Mouse (Mus musculus): ENCODE measurements around the gene Catip. TPM values are rescaled to one million over a fixed set of nuclear protein-coding genes. Genes with fewer than 3 reads are reported as not detected.

Catip gene
- polyA plus RNA-seq, 1 experiment = 10.2 TPM

DNA sequence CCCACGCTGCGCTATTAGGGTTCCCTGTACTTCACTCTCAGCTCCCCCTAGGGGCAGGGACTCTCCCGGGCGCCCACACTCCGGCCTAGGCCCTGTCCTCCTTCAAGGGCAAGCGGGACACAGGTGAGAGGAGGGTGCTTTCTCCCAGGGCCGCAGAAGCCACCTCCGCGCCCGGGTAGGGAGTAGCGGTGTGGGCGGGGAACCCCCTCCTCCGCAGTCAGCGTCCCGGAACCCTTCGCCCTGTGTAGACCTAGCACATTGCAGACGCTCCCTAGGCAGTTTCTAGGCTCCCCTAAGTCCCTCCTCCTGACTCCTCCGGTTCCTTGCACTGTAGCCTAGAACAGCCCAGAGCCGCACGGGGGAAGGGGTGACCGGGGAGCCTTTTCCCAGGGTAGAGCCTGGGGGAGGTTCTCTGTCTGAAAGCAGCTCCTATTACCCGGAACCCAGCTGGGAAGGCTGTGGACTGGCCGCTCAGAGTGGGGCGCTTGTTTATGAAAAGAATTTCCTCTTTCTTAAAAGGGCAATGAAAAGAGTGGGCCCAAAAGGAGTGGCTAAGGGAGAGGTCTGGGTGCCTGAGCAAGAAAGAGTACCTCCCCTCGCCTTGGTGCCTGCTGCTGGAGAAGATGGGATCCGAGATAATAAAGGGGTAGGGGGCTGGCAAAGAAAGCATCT is 24.9 kb downstream of the Catip start:
- peak; percentile 22; the same call in 1 of the 2 replicates for TF ChIP-seq CTCF (IDR thresholded peaks at IDR 0.05; ENCODE audit: insufficient read depth, low read length)
- TF ChIP-seq POLR2A (IDR thresholded peaks at IDR 0.05; ENCODE audit: borderline replicate concordance, extremely low read depth, low read depth, low read length) = peak; percentile 73; the same call in 1 of the 2 replicates
- peaks cover 15% of the 10 kb centered on the region for H3K4me1 ChIP-seq (ENCODE audit: control insufficient read depth, insufficient read depth, low read length)
- peak overlapping the region; percentile 65 for H3K4me3 ChIP-seq (replicated peaks; ENCODE audit: extremely low read depth, low read depth, low read length)
- under 1% methylated on average over 26 of the region's 26 CpGs for WGBS
- peak; percentile 98 for DNase-seq

DNA sequence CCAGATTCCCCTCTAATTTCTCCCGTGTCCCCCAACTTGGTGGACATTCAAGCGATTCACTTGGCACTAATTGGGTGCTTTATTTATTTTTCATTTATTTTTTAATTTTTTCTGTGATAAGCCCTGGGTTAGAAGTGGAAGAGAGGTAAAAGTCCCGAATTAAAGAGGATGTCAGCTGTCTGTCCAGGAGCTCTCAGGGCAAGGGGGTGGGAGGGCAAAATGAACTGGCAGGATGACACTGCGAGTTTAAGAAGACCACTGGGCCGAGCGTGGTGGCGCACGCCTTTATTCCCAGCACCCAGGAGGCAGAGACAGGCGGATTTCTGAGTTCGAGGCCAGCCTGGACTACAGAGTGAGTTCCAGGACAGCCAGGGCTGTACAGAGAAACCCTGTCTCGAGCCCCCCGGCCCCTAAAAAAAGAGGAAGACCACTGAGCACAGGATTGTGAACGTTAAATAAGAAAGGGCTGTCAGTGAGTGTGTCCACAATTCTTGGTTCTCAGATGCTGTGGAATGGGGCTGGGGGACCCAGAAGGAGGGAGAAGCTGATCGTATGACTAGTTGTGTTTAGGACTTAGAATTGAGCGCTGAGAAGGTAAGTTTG is 25.6 kb downstream of the Catip start:
- peaks cover 15% of the 10 kb centered on the region for H3K4me1 ChIP-seq (ENCODE audit: control insufficient read depth, insufficient read depth, low read length)
- no peak for TF ChIP-seq CTCF (IDR thresholded peaks at IDR 0.05; ENCODE audit: insufficient read depth, low read length)
- no peak for TF ChIP-seq POLR2A (IDR thresholded peaks at IDR 0.05; ENCODE audit: borderline replicate concordance, extremely low read depth, low read depth, low read length)
- no peak for DNase-seq
- 43% methylated on average over 15 of the region's 15 CpGs for WGBS
- H3K4me3 ChIP-seq (replicated peaks; ENCODE audit: extremely low read depth, low read depth, low read length) = peak overlapping the region; percentile 65

DNA sequence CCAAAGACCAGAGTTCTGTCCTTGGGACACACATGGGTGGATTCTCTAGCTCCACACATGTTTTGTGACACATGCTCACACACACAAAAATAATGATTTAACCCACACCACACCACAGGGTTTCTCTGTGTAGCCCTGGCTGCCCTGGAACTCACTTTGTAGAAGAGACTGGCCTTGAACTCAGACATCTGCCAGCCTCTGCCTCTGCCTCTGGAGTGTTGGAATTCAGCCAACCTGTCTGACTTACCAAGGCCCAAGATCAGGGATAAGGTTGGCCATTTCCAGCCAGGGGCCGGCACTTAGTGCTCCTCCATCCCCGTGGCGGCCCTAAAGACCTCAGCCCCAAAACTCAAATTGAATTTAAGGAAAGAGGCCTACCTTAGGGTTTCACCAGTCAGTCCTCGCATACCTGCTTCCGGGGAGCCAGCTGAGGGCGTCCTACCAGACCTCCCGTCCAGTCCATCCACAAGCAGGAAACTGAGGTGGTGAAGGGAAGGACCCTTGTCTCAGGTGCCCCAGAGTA is 26.6 kb downstream of the Catip start:
- Histone ChIP-seq H3K4me3 (replicated peaks; ENCODE audit: extremely low read depth, low read depth, low read length) (no peak overlapping the region), H3K4me1 (ENCODE audit: control insufficient read depth, insufficient read depth, low read length) (peaks cover 20% of the 10 kb centered on the region)
- 85% methylated on average over 7 of the region's 7 CpGs for WGBS
- TF ChIP-seq POLR2A (IDR thresholded peaks at IDR 0.05; ENCODE audit: borderline replicate concordance, extremely low read depth, low read depth, low read length) (no peak), CTCF (IDR thresholded peaks at IDR 0.05; ENCODE audit: insufficient read depth, low read length) (no peak)
- DNase-seq = no peak

DNA sequence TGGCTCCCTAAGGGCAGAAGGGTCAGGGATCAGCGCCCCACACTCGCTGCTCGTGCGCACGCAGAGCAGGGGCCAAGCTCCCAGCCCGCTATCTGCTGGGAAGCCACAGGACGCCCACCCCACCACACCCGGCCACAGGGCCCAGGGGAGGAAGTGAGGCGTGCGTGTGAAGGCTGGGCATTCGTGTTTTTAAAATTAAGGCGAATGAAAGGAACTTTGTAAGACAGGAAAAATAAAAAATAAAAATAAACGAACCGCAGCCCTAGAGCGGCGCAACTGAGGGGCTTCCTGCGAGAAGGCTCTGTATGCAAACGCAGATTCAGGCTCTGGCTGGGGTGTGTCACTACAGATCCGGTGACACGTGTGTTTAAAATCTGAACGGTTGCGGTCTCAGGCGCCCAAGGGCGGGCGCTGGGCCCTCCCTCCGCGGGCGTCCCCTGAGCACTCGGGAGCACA is 28.0 kb downstream of the Catip start:
- Histone ChIP-seq H3K4me1 (ENCODE audit: control insufficient read depth, insufficient read depth, low read length) (peaks cover 20% of the 10 kb centered on the region), H3K4me3 (replicated peaks; ENCODE audit: extremely low read depth, low read depth, low read length) (no peak overlapping the region)
- peak; percentile 50 for DNase-seq
- TF ChIP-seq CTCF (IDR thresholded peaks at IDR 0.05; ENCODE audit: insufficient read depth, low read length) (no peak), POLR2A (IDR thresholded peaks at IDR 0.05; ENCODE audit: borderline replicate concordance, extremely low read depth, low read depth, low read length) (peak; percentile 12; the same call in 1 of the 2 replicates)
- 7% methylated on average over 29 of the region's 29 CpGs for WGBS

DNA sequence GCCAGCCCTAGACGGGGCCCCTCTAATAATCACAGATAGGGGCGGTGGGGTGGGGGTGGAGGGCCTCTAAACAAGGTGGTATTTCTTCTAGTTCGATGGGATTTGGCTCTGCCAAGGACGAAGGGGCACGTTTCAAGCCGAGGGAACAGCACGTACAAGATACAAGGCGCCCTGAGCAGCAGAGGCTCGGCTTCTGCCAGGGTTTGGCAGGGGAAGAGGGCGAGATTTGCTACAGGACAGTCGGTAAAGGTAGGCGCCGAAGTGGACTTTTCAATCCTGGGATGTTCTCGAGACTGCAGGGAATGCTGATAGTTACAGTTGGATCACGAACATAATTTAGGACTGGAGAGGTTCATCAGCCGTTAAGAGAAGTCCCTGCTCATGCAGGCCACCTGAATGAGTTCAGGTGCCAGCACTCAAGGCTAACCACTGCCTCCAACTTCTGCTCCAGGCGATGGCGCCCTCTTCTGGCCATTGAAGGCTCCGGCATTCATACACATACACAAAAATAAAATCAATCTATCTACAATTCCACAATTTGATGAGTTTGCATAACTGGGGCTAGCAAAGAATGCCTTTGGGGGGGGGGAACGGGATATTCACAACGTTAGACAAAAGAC is 28.5 kb downstream of the Catip start:
- Histone ChIP-seq H3K4me1 (ENCODE audit: control insufficient read depth, insufficient read depth, low read length) (peaks cover 20% of the 10 kb centered on the region), H3K4me3 (replicated peaks; ENCODE audit: extremely low read depth, low read depth, low read length) (peak overlapping the region; percentile 10)
- DNase-seq = peak; percentile 71
- 0 out of 2 replicates have a peak, but pooled peaks have one; percentile 2 for TF ChIP-seq POLR2A (IDR thresholded peaks at IDR 0.05; ENCODE audit: borderline replicate concordance, extremely low read depth, low read depth, low read length)
- peak; percentile 76 for TF ChIP-seq CTCF (IDR thresholded peaks at IDR 0.05; ENCODE audit: insufficient read depth, low read length)
- 5% methylated on average over 21 of the region's 21 CpGs for WGBS

DNA sequence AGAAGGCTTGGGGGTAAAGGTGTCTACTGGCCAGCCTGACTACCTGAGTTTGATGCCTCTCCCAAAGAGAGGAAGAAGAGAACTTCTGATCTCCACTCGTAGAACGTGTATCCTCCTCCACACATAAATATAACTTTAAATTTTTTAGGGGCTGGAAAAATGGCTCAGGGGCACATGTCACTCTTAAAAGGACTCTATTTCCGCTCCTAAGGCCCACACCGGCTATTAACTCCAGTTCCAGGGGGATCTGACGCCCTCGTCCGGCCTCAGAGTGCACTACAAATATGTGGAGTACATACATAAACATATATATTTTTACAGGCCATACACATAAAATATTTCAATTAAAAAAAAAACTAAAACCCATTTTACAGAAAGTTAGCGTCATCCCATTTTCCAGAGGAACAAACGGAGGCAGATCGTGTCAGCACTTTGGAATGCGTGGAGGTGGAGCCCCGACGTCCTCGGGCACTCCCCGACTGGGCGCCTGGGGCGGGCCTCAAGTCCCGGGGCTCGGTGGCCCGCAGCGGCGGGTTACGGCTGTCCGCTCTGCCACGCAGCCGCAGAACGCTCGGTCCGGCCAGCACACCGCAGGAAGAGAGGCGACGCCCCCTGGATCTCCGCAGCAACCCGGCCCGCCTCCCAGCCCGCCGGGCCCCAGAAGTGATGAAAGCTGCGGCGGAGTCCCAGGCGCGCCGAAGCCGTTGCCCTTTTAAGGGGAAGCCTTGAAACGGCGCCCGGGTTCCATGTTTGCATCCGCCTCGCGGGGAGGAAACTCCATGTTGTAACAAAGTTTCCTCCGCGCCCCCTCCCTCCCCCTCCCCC is 29.2 kb downstream of the Catip start, which contains the start of gene Ctdsp1:
TSS of gene Ctdsp1 (plus strand) at position 586 of the 825 bp plus-strand sequence.
- WGBS = 3% methylated on average over 51 of the region's 51 CpGs
- peak; percentile 54; the same call in 1 of the 2 replicates for TF ChIP-seq POLR2A (IDR thresholded peaks at IDR 0.05; ENCODE audit: borderline replicate concordance, extremely low read depth, low read depth, low read length)
- TF ChIP-seq CTCF (IDR thresholded peaks at IDR 0.05; ENCODE audit: insufficient read depth, low read length) = no peak
- H3K4me1 ChIP-seq (ENCODE audit: control insufficient read depth, insufficient read depth, low read length) = peaks cover 20% of the 10 kb centered on the region
- DNase-seq = peak; percentile 95
- peak within 1 kb of the TSS; percentile 93 for H3K4me3 ChIP-seq (replicated peaks; ENCODE audit: extremely low read depth, low read depth, low read length)

DNA sequence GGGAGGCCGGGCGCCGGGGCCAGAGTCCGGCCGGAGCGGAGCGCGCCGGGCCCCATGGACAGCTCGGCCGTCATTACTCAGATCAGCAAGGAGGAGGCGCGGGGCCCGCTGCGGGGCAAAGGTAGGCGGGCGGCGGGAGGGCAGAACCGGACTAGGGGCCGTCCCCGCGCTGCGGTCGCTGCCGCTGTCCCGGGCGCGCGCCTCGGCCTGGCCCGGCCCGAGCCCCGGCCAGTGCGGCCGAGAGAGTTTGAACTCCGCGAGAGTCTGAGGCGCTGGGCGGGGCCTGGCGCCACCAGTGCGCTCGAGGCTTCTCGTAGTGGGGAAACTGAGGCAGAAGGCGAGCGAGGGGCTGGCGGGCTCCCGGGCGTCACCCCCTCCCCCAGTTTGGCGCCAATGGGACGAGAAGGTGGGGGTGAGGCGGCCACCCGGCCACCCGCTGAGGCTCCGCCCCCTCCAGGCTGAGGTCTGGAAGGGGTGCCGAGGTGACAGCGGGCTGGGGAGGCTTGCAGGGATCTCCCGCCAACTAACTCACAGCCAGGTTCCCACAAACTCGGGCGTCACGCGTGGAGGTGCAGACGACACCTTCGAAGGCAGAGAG is 30.0 kb downstream of the Catip start:
- Histone ChIP-seq H3K4me3 (replicated peaks; ENCODE audit: extremely low read depth, low read depth, low read length) (peak overlapping the region; percentile 93), H3K4me1 (ENCODE audit: control insufficient read depth, insufficient read depth, low read length) (peaks cover 20% of the 10 kb centered on the region)
- DNase-seq = peak; percentile 87
- peak; percentile 50; the same call in 1 of the 2 replicates for TF ChIP-seq POLR2A (IDR thresholded peaks at IDR 0.05; ENCODE audit: borderline replicate concordance, extremely low read depth, low read depth, low read length)
- TF ChIP-seq CTCF (IDR thresholded peaks at IDR 0.05; ENCODE audit: insufficient read depth, low read length) = no peak
- under 1% methylated on average over 56 of the region's 63 CpGs for WGBS

DNA sequence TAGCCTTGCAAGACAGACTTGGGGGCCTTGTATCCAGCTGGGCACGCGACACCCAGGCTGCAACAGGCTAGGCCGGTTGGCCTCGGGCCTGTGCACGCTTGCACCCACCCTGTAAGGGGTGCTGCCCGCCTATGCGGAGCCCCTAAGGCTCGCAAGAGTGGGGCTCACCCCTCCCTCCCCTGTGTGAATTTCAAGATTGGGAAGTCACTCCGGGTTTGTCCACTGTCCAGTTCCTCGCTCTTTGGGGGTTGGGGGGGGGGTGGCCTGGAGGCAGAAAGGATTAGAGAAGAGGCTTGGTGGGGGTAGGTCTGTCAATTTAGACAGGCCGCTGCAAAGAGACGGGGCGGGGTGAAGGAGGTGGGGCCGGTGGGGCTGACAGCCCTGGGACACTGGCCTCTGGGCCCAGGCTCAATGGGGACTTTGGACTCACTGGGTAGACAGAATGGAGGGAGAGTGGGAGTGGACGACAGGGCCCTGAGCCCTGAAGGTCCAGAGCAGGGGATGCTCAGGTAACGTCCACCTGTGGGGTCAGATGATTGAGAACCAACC is 30.6 kb downstream of the Catip start:
- no peak for DNase-seq
- Histone ChIP-seq H3K4me1 (ENCODE audit: control insufficient read depth, insufficient read depth, low read length) (peaks cover 18% of the 10 kb centered on the region), H3K4me3 (replicated peaks; ENCODE audit: extremely low read depth, low read depth, low read length) (peak overlapping the region; percentile 93)
- TF ChIP-seq POLR2A (IDR thresholded peaks at IDR 0.05; ENCODE audit: borderline replicate concordance, extremely low read depth, low read depth, low read length) (no peak), CTCF (IDR thresholded peaks at IDR 0.05; ENCODE audit: insufficient read depth, low read length) (no peak)
- 1% methylated on average over 16 of the region's 16 CpGs for WGBS

Data from lung, adult 2 months (tissue).